Mouse (Mus musculus): ENCODE measurements around the gene Mrpl54. TPM values are rescaled to one million over a fixed set of nuclear protein-coding genes. Genes with fewer than 3 reads are reported as not detected.

Mrpl54 gene
- total and polyA plus RNA-seq, 3 experiments = 137 to 421 (median 157) TPM

GRCm38 (mm10) chr10:81297246-81297645 lies 30.5 kb upstream of the Mrpl54 start:
- peaks cover 77% of the 10 kb centered on the region for H3K79me2 ChIP-seq (ENCODE audit: control insufficient read depth, insufficient read depth, low read length, poor library complexity)
- H3K27ac ChIP-seq (ENCODE audit: control insufficient read depth, low read depth, low read length) = no peak overlapping the region
- H3K36me3 ChIP-seq (ENCODE audit: control insufficient read depth in 1 of 2, insufficient read depth in 2 of 2, low read length in 2 of 2) = peaks cover 0 to 10% of the 10 kb centered on the region in 2 experiments; a peak in 2 of 4 replicates
- TF ChIP-seq JUND (IDR thresholded peaks at IDR 0.05; ENCODE audit: low read depth, low read length) (no peak), ZKSCAN1 (IDR thresholded peaks at IDR 0.05; ENCODE audit: low read depth, low read length) (no peak), SMC3 (IDR thresholded peaks at IDR 0.05; ENCODE audit: low read depth, low read length) (no peak), USF1 (IDR thresholded peaks at IDR 0.05; ENCODE audit: low read depth, low read length) (0 out of 2 replicates have a peak, but pooled peaks have one; percentile 23), RCOR1 (IDR thresholded peaks at IDR 0.05; ENCODE audit: low read depth, low read length) (no peak), KAT2A (conservative IDR thresholded peaks at IDR 0.05; ENCODE audit: low read depth, low read length) (no peak), TAL1 (IDR thresholded peaks at IDR 0.05; ENCODE audit: low read length) (no peak)
- no peak for DNase-seq (ENCODE audit: low read depth, low spot score)
- peaks cover 4 to 21% of the 10 kb centered on the region in 2 experiments; a peak in 3 of 4 replicates for H3K4me1 ChIP-seq (ENCODE audit: control insufficient read depth in 1 of 2, insufficient read depth in 2 of 2, low read length in 2 of 2)
- H3K9ac ChIP-seq (ENCODE audit: control insufficient read depth, low read depth, low read length, poor library complexity, severe bottlenecking) = no peak overlapping the region
- H3K27me3 ChIP-seq (ENCODE audit: control insufficient read depth in 1 of 2, insufficient read depth in 2 of 2, low read length in 2 of 2) = no peaks in the 10 kb centered on the region
- no peak overlapping the region for H3K4me3 ChIP-seq (ENCODE audit: control insufficient read depth in 1 of 2, insufficient read depth in 1 of 2, low read depth in 2 of 2, low read length in 2 of 2)
- no peaks in the 10 kb centered on the region for H3K9me3 ChIP-seq (replicated peaks; ENCODE audit: insufficient read depth, low read length)

- no peaks in the 10 kb centered on the region for H3K9me3 ChIP-seq (replicated peaks; ENCODE audit: insufficient read depth, low read length)
- peaks cover 11 to 33% of the 10 kb centered on the region in 2 experiments for H3K4me1 ChIP-seq (ENCODE audit: control insufficient read depth in 1 of 2, insufficient read depth in 2 of 2, low read length in 2 of 2)
- DNase-seq (ENCODE audit: low read depth, low spot score) = no peak
- no peaks in the 10 kb centered on the region for H3K27me3 ChIP-seq (ENCODE audit: control insufficient read depth in 1 of 2, insufficient read depth in 2 of 2, low read length in 2 of 2)
- peaks cover 69% of the 10 kb centered on the region for H3K79me2 ChIP-seq (ENCODE audit: control insufficient read depth, insufficient read depth, low read length, poor library complexity)
- no peak overlapping the region for H3K9ac ChIP-seq (ENCODE audit: control insufficient read depth, low read depth, low read length, poor library complexity, severe bottlenecking)
- H3K27ac ChIP-seq (ENCODE audit: control insufficient read depth, low read depth, low read length) = no peak overlapping the region
- TF ChIP-seq RCOR1 (IDR thresholded peaks at IDR 0.05; ENCODE audit: low read depth, low read length) (no peak), KAT2A (conservative IDR thresholded peaks at IDR 0.05; ENCODE audit: low read depth, low read length) (no peak), ZNF384 (IDR thresholded peaks at IDR 0.05; ENCODE audit: low read depth, low read length) (no peak), MEF2A (IDR thresholded peaks at IDR 0.05; ENCODE audit: extremely low read depth, insufficient replicate concordance, low read depth, low read length, poor library complexity, severe bottlenecking) (no peak), CTCF (IDR thresholded peaks at IDR 0.05 in 2 of 3, conservative IDR thresholded peaks at IDR 0.05 in 1 of 3; ENCODE audit: control insufficient read depth in 1 of 3, insufficient read depth in 1 of 3, low read depth in 2 of 3, low read length in 3 of 3, poor library complexity in 1 of 3, severe bottlenecking in 1 of 3) (no peak), MYB (IDR thresholded peaks at IDR 0.05; ENCODE audit: low read depth, low read length) (no peak), POLR2A (IDR thresholded peaks at IDR 0.05; ENCODE audit: control insufficient read depth in 1 of 2, insufficient read depth in 1 of 2, low read depth in 1 of 2, low read length in 2 of 2, poor library complexity in 1 of 2) (no peak), HCFC1 (IDR thresholded peaks at IDR 0.05; ENCODE audit: low read depth, low read length) (no peak), CHD1 (IDR thresholded peaks at IDR 0.05; ENCODE audit: low read depth, low read length) (no peak), RAD21 (IDR thresholded peaks at IDR 0.05; ENCODE audit: low read depth, low read length) (no peak), ZC3H11A (IDR thresholded peaks at IDR 0.05; ENCODE audit: low read depth, low read length) (no peak), BHLHE40 (IDR thresholded peaks at IDR 0.05; ENCODE audit: borderline replicate concordance, low read depth, low read length) (no peak), MAFK (IDR thresholded peaks at IDR 0.05; ENCODE audit: borderline replicate concordance, low read depth, low read length) (no peak), TAL1 (IDR thresholded peaks at IDR 0.05; ENCODE audit: low read length) (no peak), USF1 (IDR thresholded peaks at IDR 0.05; ENCODE audit: low read depth, low read length) (no peak), MAZ (IDR thresholded peaks at IDR 0.05; ENCODE audit: low read depth, low read length) (no peak), NRF1 (IDR thresholded peaks at IDR 0.05; ENCODE audit: insufficient read depth, low read depth, low read length, poor library complexity, severe bottlenecking) (no peak)
- peaks cover 0 to 20% of the 10 kb centered on the region in 2 experiments; a peak in 2 of 4 replicates for H3K36me3 ChIP-seq (ENCODE audit: control insufficient read depth in 1 of 2, insufficient read depth in 2 of 2, low read length in 2 of 2)
- H3K4me3 ChIP-seq (ENCODE audit: control insufficient read depth in 1 of 2, insufficient read depth in 1 of 2, low read depth in 2 of 2, low read length in 2 of 2) = no peak overlapping the region
Measured at GRCm38 (mm10) chr10:81295185-81295584, 28.5 kb upstream of the Mrpl54 start.

Measured in MEL (cell line).